Mouse (Mus musculus) cerebellum, postnatal 10 days (tissue): ENCODE results near the gene Olfr152.

Experiments
- DNase-seq, 2 experiments: peaks; one replicate each; pipeline ENCODE4 v3.0.0; 2021; ENCODE audit warnings: mixed read lengths in 2 of 2

Olfr152 gene

DNA sequence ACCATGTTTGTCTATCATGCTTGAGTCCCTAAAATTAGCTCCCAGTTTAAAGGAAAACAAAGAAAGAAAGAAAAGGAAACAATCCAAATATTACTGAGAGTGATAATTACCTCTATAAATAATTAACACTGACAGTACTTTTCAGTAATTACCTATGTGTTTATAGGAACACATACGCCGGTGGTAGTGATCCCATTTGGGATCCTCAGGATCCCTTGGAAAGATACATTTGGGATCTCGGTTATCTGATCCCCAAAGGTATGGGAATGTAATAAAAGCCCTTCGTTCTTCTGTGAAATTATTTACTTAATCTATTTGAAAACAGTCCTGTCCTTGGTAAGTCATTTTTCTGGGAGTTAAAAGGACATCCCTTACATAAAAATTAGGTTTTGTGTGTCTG lies at the start of gene Olfr152:
Gene Olfr152, plus strand, starts transcription at position 301 of the 400 bp plus-strand sequence.
- DNase-seq = no peak

DNA sequence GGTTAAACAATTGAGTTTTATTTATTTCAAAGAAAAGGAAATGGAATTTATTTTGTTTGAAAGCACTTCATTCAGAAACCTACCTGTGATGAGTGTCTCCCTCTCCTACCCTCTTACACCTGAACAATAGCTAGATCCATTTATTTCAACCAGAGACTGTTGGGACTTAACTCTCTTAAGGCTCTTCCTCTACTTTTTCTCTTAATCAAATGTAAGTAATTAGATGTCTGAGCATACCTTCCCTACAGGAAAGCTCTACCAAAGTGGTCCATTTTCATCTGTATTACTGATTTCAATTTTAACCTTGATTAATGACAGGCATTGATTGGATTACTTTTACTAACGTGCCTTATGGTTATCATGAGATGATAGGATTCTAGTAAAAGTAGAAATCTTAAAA lies 39.4 kb upstream of the Olfr152 start, which contains the start of gene Olfr1138:
Gene Olfr1138, minus strand, starts transcription at position 101 of the 400 bp plus-strand sequence.
- no peak for DNase-seq

DNA sequence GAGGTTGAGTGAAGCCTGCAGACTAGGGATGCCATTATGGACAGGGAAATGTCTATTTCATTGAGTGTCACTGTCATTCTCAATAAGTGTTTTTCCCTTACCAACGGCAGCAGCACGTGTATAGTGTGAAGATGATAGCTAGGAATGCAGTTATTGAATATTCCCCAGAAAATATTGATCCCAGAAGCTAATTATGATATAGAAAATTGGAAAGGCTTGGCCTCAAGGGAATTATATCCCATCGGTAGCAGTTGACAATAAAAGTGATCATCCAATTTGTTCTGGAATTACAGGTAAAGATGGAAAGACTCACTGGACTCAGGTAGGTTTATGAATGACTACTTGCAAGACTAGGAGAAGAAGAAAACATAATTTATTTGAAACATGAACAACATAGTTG lies 35.8 kb upstream of the Olfr152 start, which contains the start of gene Olfr1140:
Gene Olfr1140, plus strand, starts transcription at position 301 of the 400 bp plus-strand sequence.
- no peak for DNase-seq

DNA sequence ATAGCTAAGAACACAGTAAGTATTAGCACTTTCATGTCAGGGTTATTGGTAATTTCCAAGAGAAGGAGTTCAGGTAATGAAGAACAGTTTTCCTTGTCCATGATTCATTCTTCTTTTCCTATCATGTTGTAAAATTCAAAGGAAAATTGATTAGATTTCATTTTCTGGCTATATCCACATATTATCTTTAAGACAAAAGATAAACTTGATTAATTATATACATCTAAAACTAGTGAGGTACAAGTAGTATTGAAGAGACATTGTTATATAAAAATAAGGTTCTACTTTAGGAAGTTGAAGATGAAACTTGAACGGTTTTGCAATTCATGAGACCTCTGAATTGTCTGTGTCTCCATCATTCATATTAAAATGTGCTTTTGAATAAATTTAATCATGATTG lies 25.4 kb upstream of the Olfr152 start, which contains the start of gene Olfr1141:
Gene Olfr1141, minus strand, starts transcription at position 101 of the 400 bp plus-strand sequence.
- DNase-seq = no peak

DNA sequence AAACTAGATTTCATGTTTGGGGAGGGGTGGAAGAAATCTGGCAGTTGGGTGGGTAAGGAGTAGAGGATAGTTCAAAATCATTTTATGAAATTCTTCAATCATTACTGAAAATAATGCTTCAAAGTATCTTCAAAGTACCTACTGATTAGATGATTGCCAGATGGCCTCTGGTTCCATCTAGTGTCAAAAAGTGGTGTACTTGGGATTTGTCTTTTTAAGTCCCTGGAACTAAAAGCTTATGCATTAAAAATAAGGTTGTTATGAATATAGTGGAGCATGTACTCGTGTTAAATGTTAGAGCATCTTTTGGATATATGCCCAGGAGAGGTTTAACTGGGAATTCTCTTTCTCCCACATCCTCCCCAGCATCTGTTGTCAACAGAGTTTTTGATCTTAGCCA lies 3.1 kb upstream of the Olfr152 start:
- DNase-seq = peak in 1 of 2 experiments; percentile 1

DNA sequence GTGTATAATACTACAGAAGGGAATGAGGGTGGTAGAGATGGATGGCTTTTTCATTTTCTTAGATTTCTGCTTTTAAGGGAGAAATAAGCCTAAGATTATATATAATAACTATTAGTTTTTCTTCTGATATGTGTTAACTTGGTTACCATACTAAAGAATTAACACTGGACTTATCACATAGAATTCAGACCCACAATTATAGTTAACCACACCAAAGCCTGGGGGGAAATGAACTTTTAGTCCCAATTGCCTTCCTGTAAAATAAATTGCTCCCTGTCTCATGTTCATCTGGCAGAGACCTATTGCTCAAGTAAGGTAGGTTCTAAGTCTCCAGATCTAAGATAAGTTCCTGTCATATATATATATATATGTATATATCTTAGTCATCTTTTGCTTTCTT lies 21.0 kb downstream of the Olfr152 start, which contains the start of gene Olfr1143:
Gene Olfr1143, plus strand, starts transcription at position 301 of the 400 bp plus-strand sequence.
- DNase-seq = no peak

DNA sequence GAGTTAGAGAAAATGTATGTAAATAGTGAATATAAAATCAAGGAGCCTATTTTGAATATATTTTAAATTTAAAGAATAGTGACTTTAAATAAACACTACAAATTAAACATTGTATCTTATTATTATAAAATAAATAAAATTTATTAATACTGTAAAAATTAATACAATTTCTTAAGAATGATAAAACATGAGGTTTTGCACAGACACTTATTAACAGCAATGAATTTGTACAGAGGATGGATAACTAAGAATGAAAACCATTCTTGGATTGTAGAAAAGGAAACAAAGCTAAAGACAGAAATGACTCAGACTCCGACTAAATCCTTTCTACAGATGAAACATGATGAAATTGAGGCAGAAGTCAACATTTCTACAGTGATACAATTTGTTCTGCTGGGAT lies 30.2 kb downstream of the Olfr152 start, which contains the start of gene Olfr1145:
Gene Olfr1145, plus strand, starts transcription at position 301 of the 400 bp plus-strand sequence.
- no peak for DNase-seq

DNA sequence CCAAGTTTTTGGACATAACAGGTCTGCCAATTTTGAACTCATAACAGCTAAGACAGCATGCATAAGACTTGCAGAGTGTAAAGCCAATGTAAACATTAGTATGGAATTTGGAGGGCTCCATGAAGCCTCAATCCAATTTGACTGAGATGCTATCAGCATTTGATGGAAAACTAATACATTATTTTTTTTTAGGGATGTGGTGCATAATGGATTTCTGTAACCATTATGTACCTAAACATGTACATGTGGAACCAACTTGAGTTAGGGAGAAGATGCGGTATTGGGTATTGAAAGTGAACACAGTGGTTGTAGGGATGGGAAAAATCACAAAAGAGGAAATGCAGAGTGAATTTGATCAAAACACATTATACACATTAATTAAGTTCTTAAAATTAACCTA lies 51.0 kb downstream of the Olfr152 start, which contains the start of gene Olfr1148:
Gene Olfr1148, plus strand, starts transcription at position 301 of the 400 bp plus-strand sequence.
- DNase-seq = no peak
